Mouse (Mus musculus): ENCODE data around the gene Relb. TPM values are rescaled to one million over a fixed set of nuclear protein-coding genes. Genes with fewer than 3 reads are reported as not detected.
A peak's percentile ranks its signal among the peaks of the same experiment; 100 is the strongest.

The Relb gene
- polyA plus RNA-seq, 1 experiment from 2014 or later, result 15.6 TPM

- H3K9ac ChIP-seq (replicated peaks; ENCODE audit: low read depth), result no peak overlapping the region
- 83% methylated on average over 10 of the region's 10 CpGs for WGBS
- TF ChIP-seq CTCF (IDR thresholded peaks at IDR 0.05) (no peak), EP300 (IDR thresholded peaks at IDR 0.05) (no peak)
- no peak for ATAC-seq
- H3K27me3 ChIP-seq (replicated peaks; ENCODE audit: insufficient read depth, low read length), result peaks cover 8% of the 10 kb centered on the region
- no peak overlapping the region for H3K4me2 ChIP-seq (replicated peaks; ENCODE audit: low read depth, low read length)
- no peak for DNase-seq (ENCODE audit: low spot score)
- H3K4me1 ChIP-seq (ENCODE audit: insufficient read depth, low read depth, low read length), result no peaks in the 10 kb centered on the region
- H3K36me3 ChIP-seq (ENCODE audit: insufficient read depth, low read length), result peaks cover 13% of the 10 kb centered on the region
- 0 out of 2 replicates have a peak overlapping the region, but pooled peaks have one; percentile 26 for H3K27ac ChIP-seq (ENCODE audit: low read length)
- no peaks in the 10 kb centered on the region for H3K9me3 ChIP-seq (ENCODE audit: low read length)
- no peak overlapping the region for H3K4me3 ChIP-seq (ENCODE audit: low read depth, low read length)
These were observed 49.5 kb downstream of the Relb start for GRCm38 (mm10) chr7:19579751-19580150.

- WGBS, result 52% methylated on average over 4 of the region's 4 CpGs
- peaks cover 4% of the 10 kb centered on the region; the same call in 1 of the 2 replicates for H3K36me3 ChIP-seq (ENCODE audit: insufficient read depth, low read length)
- no peak overlapping the region for H3K9ac ChIP-seq (replicated peaks; ENCODE audit: low read depth)
- H3K27me3 ChIP-seq (replicated peaks; ENCODE audit: insufficient read depth, low read length), result peaks cover 8% of the 10 kb centered on the region
- H3K4me1 ChIP-seq (ENCODE audit: insufficient read depth, low read depth, low read length), result no peaks in the 10 kb centered on the region
- no peak overlapping the region for H3K4me3 ChIP-seq (ENCODE audit: low read depth, low read length)
- H3K4me2 ChIP-seq (replicated peaks; ENCODE audit: low read depth, low read length), result peak overlapping the region; percentile 54; the same call in 1 of the 2 replicates
- ATAC-seq (no peak), DNase-seq (ENCODE audit: low spot score) (no peak)
- no peak for TF ChIP-seq CTCF (IDR thresholded peaks at IDR 0.05)
- no peak for TF ChIP-seq EP300 (IDR thresholded peaks at IDR 0.05)
- H3K27ac ChIP-seq (ENCODE audit: low read length), result no peak overlapping the region
- no peaks in the 10 kb centered on the region for H3K9me3 ChIP-seq (ENCODE audit: low read length)
These were observed 50.8 kb downstream of the Relb start for GRCm38 (mm10) chr7:19578436-19578835.

GRCm38 (mm10) chr7:19577877-19578414 is 51.3 kb downstream of the Relb start:
- Histone ChIP-seq H3K27ac (ENCODE audit: low read length) (no peak overlapping the region), H3K4me1 (ENCODE audit: insufficient read depth, low read depth, low read length) (no peaks in the 10 kb centered on the region), H3K9me3 (ENCODE audit: low read length) (no peaks in the 10 kb centered on the region), H3K4me2 (replicated peaks; ENCODE audit: low read depth, low read length) (peak overlapping the region; percentile 54), H3K4me3 (ENCODE audit: low read depth, low read length) (peak overlapping the region; percentile 43), H3K36me3 (ENCODE audit: insufficient read depth, low read length) (peaks cover 4% of the 10 kb centered on the region; the same call in 1 of the 2 replicates), H3K27me3 (replicated peaks; ENCODE audit: insufficient read depth, low read length) (peaks cover 8% of the 10 kb centered on the region), H3K9ac (replicated peaks; ENCODE audit: low read depth) (0 out of 2 replicates have a peak overlapping the region, but pooled peaks have one; percentile 5)
- no peak for ATAC-seq
- WGBS, result 15% methylated on average over 10 of the region's 10 CpGs
- DNase-seq (ENCODE audit: low spot score), result peak; percentile 25
- TF ChIP-seq EP300 (IDR thresholded peaks at IDR 0.05), result no peak
- TF ChIP-seq CTCF (IDR thresholded peaks at IDR 0.05), result no peak

GRCm38 (mm10) chr7:19577141-19577852 is 51.9 kb downstream of the Relb start, which contains the start of the genes Zfp296 and Gemin7:
Zfp296 (plus strand) TSS chr7:19577287.
Gemin7 (minus strand) TSS chr7:19577595.
- ATAC-seq (no peak), DNase-seq (ENCODE audit: low spot score) (peak; percentile 20)
- H3K4me3 ChIP-seq (ENCODE audit: low read depth, low read length), result peak within 1 kb of the TSS; percentile 43
- peaks cover under 1% of the 10 kb centered on the region; the same call in 1 of the 2 replicates for H3K36me3 ChIP-seq (ENCODE audit: insufficient read depth, low read length)
- TF ChIP-seq EP300 (IDR thresholded peaks at IDR 0.05) (no peak), CTCF (IDR thresholded peaks at IDR 0.05) (no peak)
- peaks cover 3% of the 10 kb centered on the region; the same call in 1 of the 2 replicates for H3K4me1 ChIP-seq (ENCODE audit: insufficient read depth, low read depth, low read length)
- H3K4me2 ChIP-seq (replicated peaks; ENCODE audit: low read depth, low read length), result peak within 1 kb of the TSS; percentile 54
- H3K27ac ChIP-seq (ENCODE audit: low read length), result no peak within 1 kb of the TSS
- H3K27me3 ChIP-seq (replicated peaks; ENCODE audit: insufficient read depth, low read length), result peaks cover 8% of the 10 kb centered on the region
- H3K9ac ChIP-seq (replicated peaks; ENCODE audit: low read depth), result 0 out of 2 replicates have a peak within 1 kb of the TSS, but pooled peaks have one; percentile 5
- WGBS, result 2% methylated on average over 54 of the region's 56 CpGs
- H3K9me3 ChIP-seq (ENCODE audit: low read length), result no peaks in the 10 kb centered on the region

- Histone ChIP-seq H3K27me3 (replicated peaks; ENCODE audit: insufficient read depth, low read length) (peaks cover 8% of the 10 kb centered on the region), H3K27ac (ENCODE audit: low read length) (no peak overlapping the region), H3K36me3 (ENCODE audit: insufficient read depth, low read length) (no peaks in the 10 kb centered on the region), H3K9ac (replicated peaks; ENCODE audit: low read depth) (no peak overlapping the region), H3K4me3 (ENCODE audit: low read depth, low read length) (no peak overlapping the region), H3K4me1 (ENCODE audit: insufficient read depth, low read depth, low read length) (peaks cover 8% of the 10 kb centered on the region; the same call in 1 of the 2 replicates), H3K4me2 (replicated peaks; ENCODE audit: low read depth, low read length) (no peak overlapping the region), H3K9me3 (ENCODE audit: low read length) (no peaks in the 10 kb centered on the region)
- DNase-seq (ENCODE audit: low spot score) (no peak), ATAC-seq (no peak)
- WGBS, result 51% methylated on average over 3 of the region's 3 CpGs
- no peak for TF ChIP-seq CTCF (IDR thresholded peaks at IDR 0.05)
- TF ChIP-seq EP300 (IDR thresholded peaks at IDR 0.05), result no peak
These were observed 53.7 kb downstream of the Relb start for GRCm38 (mm10) chr7:19575559-19575958.

GRCm38 (mm10) chr7:19573776-19574140 is 55.5 kb downstream of the Relb start:
- WGBS, result 16% methylated on average over 15 of the region's 16 CpGs
- Histone ChIP-seq H3K4me3 (ENCODE audit: low read depth, low read length) (peak overlapping the region; percentile 62), H3K27ac (ENCODE audit: low read length) (peak overlapping the region; percentile 92), H3K27me3 (replicated peaks; ENCODE audit: insufficient read depth, low read length) (peaks cover 8% of the 10 kb centered on the region), H3K36me3 (ENCODE audit: insufficient read depth, low read length) (0 out of 2 replicates have a peak, but pooled peaks cover 13% of the 10 kb centered on the region), H3K9ac (replicated peaks; ENCODE audit: low read depth) (peak overlapping the region; percentile 54), H3K9me3 (ENCODE audit: low read length) (no peaks in the 10 kb centered on the region), H3K4me2 (replicated peaks; ENCODE audit: low read depth, low read length) (peak overlapping the region; percentile 68), H3K4me1 (ENCODE audit: insufficient read depth, low read depth, low read length) (peaks cover 8% of the 10 kb centered on the region; the same call in 1 of the 2 replicates)
- ATAC-seq, result no peak
- TF ChIP-seq EP300 (IDR thresholded peaks at IDR 0.05) (no peak), CTCF (IDR thresholded peaks at IDR 0.05) (no peak)
- DNase-seq (ENCODE audit: low spot score), result no peak

Data from lung, postnatal 0 days (tissue).